In genomic region chr14:118856563-118856962, GRCm38 (mm10) we compare ENCODE assay signal across 17 mouse cellular contexts.
"Had no signal": no experiment of that assay in that cellular context is flagged by ENCODE, and none has a peak within 500 bp of the region (broad histone marks: within the 10 kb centered on the region; RNA-seq: fewer than 3 reads in every experiment).

No protein-coding gene starts in this region.

- DNase-seq: kidney, adult 9 months; layer of hippocampus, adult 9-11 months; layer of hippocampus, postnatal 36 days; left cerebral cortex, postnatal 4 days; lung, postnatal 36 days; retina, postnatal 1 day; right cerebral cortex, postnatal 4 days; spleen, adult 18-20 months; thymus, postnatal 36 days had no signal

- H3K4me2 ChIP-seq: hindbrain, embryonic 14.5 days; limb, embryonic 13.5 days; liver, embryonic 15.5 days; midbrain, embryonic 11.5 days; midbrain, embryonic 15.5 days; neural tube, embryonic 13.5 days had no signal

- H3K36me3 ChIP-seq: limb, embryonic 13.5 days; liver, embryonic 15.5 days; midbrain, embryonic 15.5 days; neural tube, embryonic 13.5 days had no signal

- H3K4me3 ChIP-seq: limb, embryonic 13.5 days; liver, embryonic 15.5 days; midbrain, embryonic 15.5 days; neural tube, embryonic 13.5 days had no signal

- ATAC-seq: intestine, embryonic 16.5 days; midbrain, embryonic 15.5 days had no signal

- H3K27ac ChIP-seq: hindbrain, embryonic 14.5 days; kidney, postnatal 0 days; limb, embryonic 13.5 days; liver, embryonic 15.5 days; midbrain, embryonic 15.5 days; neural tube, embryonic 13.5 days had no signal

- H3K9me3 ChIP-seq: limb, embryonic 13.5 days; liver, embryonic 15.5 days; midbrain, embryonic 15.5 days; neural tube, embryonic 13.5 days had no signal

- H3K9ac ChIP-seq: hindbrain, embryonic 14.5 days; limb, embryonic 13.5 days; liver, embryonic 15.5 days; midbrain, embryonic 15.5 days; neural tube, embryonic 13.5 days had no signal
